Mouse (Mus musculus): ENCODE measurements around the gene Mdm1.
"Not testable (repeated sequence)": the region's sequence is repeated elsewhere in the genome, so short reads cannot be mapped to it uniquely, and the experiment has no call there.

The Mdm1 gene

DNA sequence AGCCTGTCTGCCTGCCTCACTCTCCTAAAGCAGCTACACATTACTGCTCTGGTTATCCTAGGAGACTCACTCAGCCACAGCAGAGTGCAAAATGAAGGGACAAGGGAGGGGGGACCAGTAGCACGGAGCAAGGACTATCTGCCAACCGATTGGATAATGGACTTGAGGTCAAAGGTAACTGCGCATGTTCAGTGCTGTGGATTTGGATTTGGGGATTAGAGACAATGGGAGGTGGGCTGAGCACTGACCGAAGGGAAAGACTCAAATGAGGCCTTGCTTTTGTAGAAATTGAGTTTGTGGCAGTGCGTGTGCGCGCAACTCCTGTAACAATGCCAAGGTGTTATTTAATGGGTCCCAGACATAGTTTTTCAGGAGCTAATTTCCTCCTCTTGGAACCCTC is 16.4 kb upstream of the Mdm1 start:
- no peak for DNase-seq (ENCODE audit: low read depth)

DNA sequence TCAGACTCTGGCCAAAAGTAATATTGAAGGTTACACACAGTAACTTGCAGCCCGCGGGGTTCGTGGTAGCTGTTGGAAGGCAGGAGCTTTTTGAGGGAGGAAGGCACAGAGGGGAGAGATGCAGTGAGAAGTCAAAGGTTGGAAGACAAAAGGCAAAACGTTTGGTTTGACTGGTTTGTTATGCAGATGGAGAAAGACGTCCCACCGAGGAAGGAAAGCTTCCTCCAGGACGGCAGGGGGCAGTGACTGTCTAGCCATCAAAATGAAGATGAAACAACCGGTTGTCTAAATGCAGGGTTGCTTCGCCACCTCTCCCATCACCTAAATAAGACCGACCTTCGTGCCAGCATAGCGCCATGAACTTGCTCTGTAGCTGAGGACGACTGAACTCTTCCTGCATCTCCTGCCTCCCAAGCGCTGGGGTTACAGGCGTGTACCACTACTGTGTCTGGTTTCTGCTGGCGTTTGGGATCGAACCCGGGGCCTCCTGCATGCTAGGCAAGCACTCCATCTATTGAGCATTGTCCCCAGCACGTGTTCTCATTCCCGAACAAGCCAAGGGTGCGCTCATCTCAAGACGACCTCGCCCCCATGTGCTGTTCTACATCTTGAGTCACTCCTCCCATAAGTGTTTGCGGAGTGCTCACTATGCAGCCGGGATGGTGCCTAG is 15.7 kb upstream of the Mdm1 start:
- no peak for DNase-seq (ENCODE audit: low read depth)

GRCm38 (mm10) chr10:118129001-118129682 is 12.5 kb upstream of the Mdm1 start:
- no peak for DNase-seq (ENCODE audit: low read depth)

GRCm38 (mm10) chr10:118130016-118130415 is 11.6 kb upstream of the Mdm1 start:
- DNase-seq (ENCODE audit: low read depth), result no peak

DNA sequence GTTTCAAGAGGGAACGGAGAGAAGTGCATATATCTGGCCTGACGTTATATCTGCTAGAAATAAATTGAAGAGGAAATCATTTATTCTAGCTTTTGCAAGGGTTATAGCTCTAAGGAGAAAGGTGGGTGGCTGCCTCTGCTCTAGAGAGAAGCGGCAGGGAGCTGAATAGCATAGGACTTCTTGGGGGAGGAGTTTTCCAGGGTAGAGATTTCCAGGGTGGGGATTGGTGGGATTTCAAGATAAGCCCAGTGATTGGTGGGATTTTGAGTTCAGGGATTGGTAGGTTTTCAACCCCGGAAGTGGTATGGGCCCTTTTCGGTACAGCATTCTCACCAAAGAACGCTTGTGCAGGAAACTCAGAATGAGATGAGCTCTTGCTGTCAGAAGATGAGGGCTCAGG is 8.6 kb upstream of the Mdm1 start:
- DNase-seq (ENCODE audit: low read depth), result no peak

DNA sequence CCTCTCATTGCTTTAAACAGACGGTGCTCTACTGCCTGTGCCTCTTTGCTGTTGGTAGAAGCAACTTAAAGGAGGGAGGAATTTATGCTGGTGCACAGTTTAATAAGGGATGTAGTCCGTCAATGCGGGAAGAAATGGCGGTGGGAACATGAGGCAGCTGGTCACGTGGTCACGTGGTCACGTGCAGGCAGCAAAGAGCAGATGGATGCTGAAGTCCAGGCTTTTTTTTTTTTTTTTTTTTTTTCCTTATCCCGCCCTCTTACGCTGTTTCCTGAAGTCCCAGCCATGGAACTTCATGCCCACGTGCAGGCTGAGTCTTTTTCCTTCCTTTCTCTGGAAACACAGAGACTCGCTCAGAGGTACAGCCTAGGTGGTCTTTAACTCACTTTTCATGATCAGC is 3.1 kb upstream of the Mdm1 start:
- DNase-seq (ENCODE audit: low read depth), result no peak

GRCm38 (mm10) chr10:118139837-118140570 is 1.6 kb upstream of the Mdm1 start:
- no peak for DNase-seq (ENCODE audit: low read depth)

- no peak for DNase-seq (ENCODE audit: low read depth)
Observed at GRCm38 (mm10) chr10:118141884-118142801, 532 bp downstream of the Mdm1 start.

DNA sequence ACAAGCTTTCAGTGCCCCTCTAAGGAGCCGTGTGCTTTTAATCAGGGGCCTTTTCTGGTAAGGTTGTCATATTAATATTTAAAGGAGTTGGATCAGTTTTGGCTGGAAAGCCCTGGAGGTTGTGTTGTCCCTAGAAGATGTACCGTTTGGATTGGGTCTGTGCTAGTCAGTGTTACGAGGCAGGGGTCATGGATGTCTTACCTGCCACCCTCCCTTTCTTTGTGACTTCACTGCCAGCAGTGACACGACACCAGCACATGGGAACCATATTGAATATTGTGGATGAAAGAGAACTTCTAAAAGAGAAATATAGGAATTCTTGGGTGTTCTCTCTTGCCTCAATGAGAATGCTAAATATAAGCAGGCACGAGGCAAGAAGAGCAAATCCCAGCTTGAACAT is 7.8 kb downstream of the Mdm1 start:
- DNase-seq (ENCODE audit: low read depth), result no peak

- no peak for DNase-seq (ENCODE audit: low read depth)
Observed at GRCm38 (mm10) chr10:118150866-118151265, 9.3 kb downstream of the Mdm1 start.

DNA sequence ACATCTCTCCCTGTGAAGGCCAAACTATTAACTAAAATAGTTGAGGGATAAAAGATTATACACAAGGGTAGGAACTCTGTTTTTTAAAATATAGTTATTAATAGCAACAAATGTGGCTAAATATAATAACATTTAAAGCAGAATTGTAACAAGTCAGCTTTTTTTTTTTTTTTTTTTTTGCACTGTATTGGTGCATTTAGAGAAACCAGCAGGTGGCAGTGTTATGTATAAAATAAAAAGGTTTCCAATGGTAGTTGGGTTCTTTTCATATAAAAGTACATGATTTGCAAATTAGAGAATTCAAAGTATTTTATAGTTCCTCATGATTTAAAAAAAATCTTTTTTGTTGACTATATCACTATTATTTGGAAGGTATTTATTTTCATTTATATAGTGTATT is 14.3 kb downstream of the Mdm1 start:
- no peak for DNase-seq (ENCODE audit: low read depth)

DNA sequence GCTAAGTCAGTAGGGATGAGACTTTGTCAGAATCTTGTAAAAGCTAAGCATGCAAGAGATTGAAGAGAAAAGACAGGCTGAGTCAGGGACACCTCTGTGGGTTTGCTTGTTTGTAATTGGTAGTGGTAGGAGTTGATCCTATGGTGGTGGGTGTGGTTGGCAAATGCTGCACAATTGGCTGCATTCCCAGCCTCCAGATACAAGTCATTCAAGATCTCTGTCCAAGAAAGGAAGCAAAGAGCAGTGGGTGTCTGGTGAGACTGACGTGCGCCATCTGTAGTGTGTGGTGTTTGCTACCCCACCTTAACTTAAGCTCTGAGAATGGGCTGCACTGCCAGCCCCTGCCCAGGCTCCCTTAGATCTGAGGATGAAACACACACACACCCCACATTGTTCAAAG is 19.5 kb downstream of the Mdm1 start:
- no peak for DNase-seq (ENCODE audit: low read depth)

DNA sequence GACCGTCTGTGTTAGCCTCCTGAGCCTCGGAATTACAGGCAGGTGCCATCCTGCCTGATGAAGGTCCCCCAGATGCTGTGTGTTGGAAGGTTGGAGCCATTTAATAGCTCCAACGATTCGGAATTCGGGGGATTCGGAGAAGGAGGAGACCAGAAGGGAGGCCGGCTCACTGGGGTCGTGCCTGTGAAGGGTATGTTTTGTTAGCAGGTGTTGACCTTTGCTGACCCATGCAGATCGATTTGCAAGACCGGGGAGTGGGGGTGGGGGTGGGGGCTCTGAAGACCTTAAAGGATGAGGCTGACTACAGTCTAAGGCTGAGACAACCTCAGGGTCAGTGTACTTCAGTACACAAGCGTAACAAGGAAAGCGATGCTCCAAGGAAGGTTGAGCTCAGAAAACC is 27.6 kb downstream of the Mdm1 start:
- DNase-seq (ENCODE audit: low read depth), result no peak

GRCm38 (mm10) chr10:118172416-118172815 is 30.8 kb downstream of the Mdm1 start:
- DNase-seq (ENCODE audit: low read depth), result no peak

GRCm38 (mm10) chr10:118172876-118173275 is 31.3 kb downstream of the Mdm1 start:
- DNase-seq (ENCODE audit: low read depth), result no peak

- not testable (repeated sequence) for DNase-seq (ENCODE audit: low read depth)
Observed at GRCm38 (mm10) chr10:118175542-118175941, 33.9 kb downstream of the Mdm1 start.

DNA sequence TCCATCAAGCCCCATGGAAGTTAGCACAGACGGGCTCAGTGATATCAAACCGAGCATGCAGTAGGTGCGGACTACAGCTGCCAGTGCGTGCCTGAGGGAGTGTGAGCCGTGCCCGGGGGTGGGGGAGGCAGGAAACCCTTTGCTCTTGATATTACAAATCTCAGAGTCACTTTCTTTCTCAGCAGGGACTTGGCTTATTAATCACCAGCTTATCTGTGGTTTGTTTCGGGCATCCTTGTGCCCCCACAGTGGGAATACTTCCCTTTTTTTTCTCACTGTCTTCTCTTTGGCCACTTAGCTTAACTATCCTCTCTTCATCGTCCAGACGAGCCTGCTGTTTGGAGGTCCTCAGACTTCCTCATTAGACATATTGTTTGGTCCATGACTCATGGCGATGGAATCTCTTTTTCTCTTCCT is 37.1 kb downstream of the Mdm1 start:
- peak; percentile 24 for DNase-seq (ENCODE audit: low read depth)

- no peak for DNase-seq (ENCODE audit: low read depth)
Observed at GRCm38 (mm10) chr10:118179265-118179664, 37.7 kb downstream of the Mdm1 start.

GRCm38 (mm10) chr10:118195150-118195549 is 53.5 kb downstream of the Mdm1 start:
- not testable (repeated sequence) for DNase-seq (ENCODE audit: low read depth)

GRCm38 (mm10) chr10:118204642-118205041 is 63.0 kb downstream of the Mdm1 start, which contains the start of gene Il22:
Il22 (plus strand) TSS chr10:118204942.
- DNase-seq (ENCODE audit: low read depth), result no peak

DNA sequence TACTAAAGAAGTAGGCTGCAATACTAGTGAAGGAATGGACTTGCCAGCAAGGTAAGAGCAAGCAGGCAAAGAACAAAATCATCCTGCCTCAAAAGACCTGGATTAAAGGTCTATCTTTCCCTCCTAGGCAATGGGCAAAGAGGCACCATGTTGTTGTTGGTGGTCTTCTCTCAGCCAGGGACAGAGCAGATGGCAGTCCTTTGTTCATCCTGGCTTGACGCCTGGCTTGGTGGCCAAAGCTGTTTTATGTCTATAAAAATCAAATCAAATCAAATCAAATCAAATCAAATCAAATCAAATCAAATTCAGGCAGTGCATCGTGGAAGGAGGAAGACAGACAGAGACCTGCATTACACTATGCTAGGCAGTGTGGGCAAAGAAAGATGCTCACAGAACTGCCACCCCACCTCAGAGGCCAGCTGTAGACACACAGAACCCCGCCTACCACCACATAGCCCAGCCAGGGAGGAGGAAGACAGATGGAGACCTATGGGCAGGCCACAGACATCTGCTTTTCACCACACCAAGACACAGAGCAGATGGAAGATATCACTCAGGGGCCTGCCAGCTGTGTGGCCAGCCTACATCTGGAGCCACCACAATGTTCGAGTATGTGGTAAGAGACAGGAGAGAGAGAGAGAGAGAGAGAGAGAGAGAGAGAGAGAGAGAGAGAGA is 74.2 kb downstream of the Mdm1 start:
- DNase-seq (ENCODE audit: low read depth), result not testable (repeated sequence)

All from c-Kit-positive CD71-negative TER-119-negative erythroid progenitor cells, embryonic 14.5 days (primary cell).